Mouse (Mus musculus): ENCODE results near the gene Zfp629.

Gene Zfp629

GRCm38 (mm10) chr7:127614091-127614490 is 1.5 kb downstream of the Zfp629 start:
- no peak for DNase-seq

GRCm38 (mm10) chr7:127613501-127613900 is 2.1 kb downstream of the Zfp629 start:
- peak; percentile 44 for DNase-seq

- no peak for DNase-seq
These were observed 4.0 kb downstream of the Zfp629 start for GRCm38 (mm10) chr7:127611561-127611960.

GRCm38 (mm10) chr7:127611011-127611410 is 4.6 kb downstream of the Zfp629 start:
- DNase-seq = no peak

- DNase-seq = no peak
These were observed 8.4 kb downstream of the Zfp629 start for GRCm38 (mm10) chr7:127607150-127607549.

GRCm38 (mm10) chr7:127604256-127604655 is 11.3 kb downstream of the Zfp629 start:
- no peak for DNase-seq

GRCm38 (mm10) chr7:127602903-127603302 is 12.7 kb downstream of the Zfp629 start:
- no peak for DNase-seq

- DNase-seq = no peak
These were observed 13.9 kb downstream of the Zfp629 start for GRCm38 (mm10) chr7:127601735-127602134.

- no peak for DNase-seq
These were observed 15.0 kb downstream of the Zfp629 start for GRCm38 (mm10) chr7:127600612-127601011.

GRCm38 (mm10) chr7:127596747-127597146 is 18.9 kb downstream of the Zfp629 start:
- no peak for DNase-seq

- DNase-seq = no peak
These were observed 23.0 kb downstream of the Zfp629 start for GRCm38 (mm10) chr7:127592575-127592974.

GRCm38 (mm10) chr7:127591108-127591507 is 24.5 kb downstream of the Zfp629 start:
- DNase-seq = no peak

GRCm38 (mm10) chr7:127589637-127590036 is 26.0 kb downstream of the Zfp629 start:
- no peak for DNase-seq

- no peak for DNase-seq
These were observed 26.7 kb downstream of the Zfp629 start for GRCm38 (mm10) chr7:127588901-127589300.

- peak; percentile 99 for DNase-seq
These were observed 27.4 kb downstream of the Zfp629 start, which contains the start of the genes Ccdc189 and Rnf40 for GRCm38 (mm10) chr7:127588011-127588871. Gene Ccdc189, minus strand, starts transcription at chr7:127588595. Gene Rnf40, plus strand, starts transcription at chr7:127588767.

GRCm38 (mm10) chr7:127587196-127587595 is 28.4 kb downstream of the Zfp629 start:
- no peak for DNase-seq

GRCm38 (mm10) chr7:127586149-127586548 is 29.4 kb downstream of the Zfp629 start:
- no peak for DNase-seq

GRCm38 (mm10) chr7:127585031-127585430 is 30.6 kb downstream of the Zfp629 start:
- DNase-seq = no peak

- no peak for DNase-seq
These were observed 32.3 kb downstream of the Zfp629 start for GRCm38 (mm10) chr7:127583260-127583659.

GRCm38 (mm10) chr7:127574115-127574514 is 41.5 kb downstream of the Zfp629 start:
- DNase-seq = no peak

GRCm38 (mm10) chr7:127573503-127574008 is 42.0 kb downstream of the Zfp629 start:
- no peak for DNase-seq

- peak; percentile 99 for DNase-seq
These were observed 42.6 kb downstream of the Zfp629 start, which contains the start of gene Phkg2 for GRCm38 (mm10) chr7:127572895-127573471. Gene Phkg2, plus strand, starts transcription at chr7:127573340.

GRCm38 (mm10) chr7:127564381-127565150 is 51.0 kb downstream of the Zfp629 start:
- DNase-seq = peak; percentile 50
